Mouse (Mus musculus): ENCODE results near the gene 2210010C04Rik. TPM values are rescaled to one million over a fixed set of nuclear protein-coding genes. Genes with fewer than 3 reads are reported as not detected.
A peak's percentile ranks its signal among the peaks of the same experiment; 100 is the strongest.

2210010C04Rik gene
- total RNA-seq (2015) (not detected in 2 replicates), total RNA-seq (2017) (not detected in 2 replicates)

DNA sequence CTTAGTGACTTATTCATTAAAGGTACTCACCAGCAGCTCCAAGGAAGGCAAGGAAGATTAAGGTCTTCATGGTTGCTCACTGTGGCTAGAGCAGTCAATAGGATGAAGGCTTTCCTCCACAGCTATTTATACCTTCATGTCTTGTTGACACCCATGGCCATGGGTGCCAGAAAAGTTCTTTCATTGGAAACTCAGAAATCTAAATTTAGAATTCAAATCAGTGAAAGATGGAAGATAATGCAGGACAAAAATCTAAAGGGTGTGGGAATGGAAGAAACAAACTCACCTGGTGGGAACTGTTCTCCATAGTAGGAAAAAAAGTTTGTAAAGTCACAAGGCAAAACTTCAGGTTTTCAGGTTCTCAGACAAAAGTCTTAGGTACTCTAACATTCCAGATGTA, at the start of gene 2210010C04Rik:
Gene 2210010C04Rik (minus strand): TSS at position 101 of the 400 bp plus-strand sequence.
- no peak for ATAC-seq (ENCODE audit: poor library complexity, severe bottlenecking)

DNA sequence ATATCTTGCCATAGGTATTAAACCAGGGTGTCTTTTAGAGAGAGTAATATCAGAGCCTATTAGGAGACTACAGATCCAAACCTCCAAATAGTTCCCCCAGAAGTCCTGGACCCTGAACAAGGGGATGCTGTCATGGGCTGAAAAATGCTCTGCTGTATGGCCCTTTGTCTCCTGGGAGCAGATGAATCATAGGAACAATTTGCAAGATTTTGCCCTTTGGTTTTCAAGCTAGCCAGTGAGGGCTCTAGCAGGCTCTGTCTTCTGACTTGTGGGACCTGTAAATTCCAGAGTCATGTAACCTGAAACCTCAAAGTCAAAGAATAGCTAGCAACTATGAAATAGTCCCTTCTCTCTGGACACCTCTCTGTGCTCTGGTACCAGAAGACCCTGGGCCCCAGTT, 44.8 kb upstream of the 2210010C04Rik start:
- no peak for ATAC-seq (ENCODE audit: poor library complexity, severe bottlenecking)

DNA sequence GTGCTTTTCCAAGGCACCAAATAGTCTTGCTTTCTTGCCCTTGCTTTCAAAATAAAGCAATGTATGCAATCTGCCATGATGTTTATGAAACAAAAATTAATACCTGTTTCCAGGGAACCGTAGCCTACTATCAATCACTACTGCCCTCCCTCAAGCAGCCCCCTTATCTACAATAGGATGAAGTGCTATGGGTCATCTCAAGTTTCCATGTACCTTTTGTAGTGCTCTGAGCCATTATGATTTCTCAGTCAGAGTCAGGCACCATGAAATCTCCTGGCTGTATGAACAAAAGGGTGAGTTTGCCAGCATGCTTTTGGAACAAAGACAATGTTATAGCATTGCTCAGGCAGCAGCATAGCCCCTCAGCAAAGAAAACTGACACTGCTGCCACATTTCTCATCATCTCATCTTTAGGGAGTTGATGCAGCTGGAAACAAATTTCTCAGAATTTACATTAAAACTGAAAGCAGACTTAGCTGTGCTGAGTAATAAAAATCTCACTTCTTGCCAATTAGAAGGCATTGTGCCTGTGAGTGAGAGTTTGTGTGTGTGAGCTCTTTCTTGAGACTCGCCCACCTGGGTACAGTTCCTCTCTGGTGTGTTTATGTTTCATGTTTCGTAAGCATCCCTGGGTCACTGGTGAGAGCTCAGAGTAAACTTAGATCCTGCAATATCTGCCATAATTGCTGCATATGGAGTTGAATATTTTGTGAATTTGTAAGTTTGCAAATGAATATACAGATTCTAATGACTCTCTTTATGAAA, 43.4 kb upstream of the 2210010C04Rik start:
- ATAC-seq (ENCODE audit: poor library complexity, severe bottlenecking): no peak

DNA sequence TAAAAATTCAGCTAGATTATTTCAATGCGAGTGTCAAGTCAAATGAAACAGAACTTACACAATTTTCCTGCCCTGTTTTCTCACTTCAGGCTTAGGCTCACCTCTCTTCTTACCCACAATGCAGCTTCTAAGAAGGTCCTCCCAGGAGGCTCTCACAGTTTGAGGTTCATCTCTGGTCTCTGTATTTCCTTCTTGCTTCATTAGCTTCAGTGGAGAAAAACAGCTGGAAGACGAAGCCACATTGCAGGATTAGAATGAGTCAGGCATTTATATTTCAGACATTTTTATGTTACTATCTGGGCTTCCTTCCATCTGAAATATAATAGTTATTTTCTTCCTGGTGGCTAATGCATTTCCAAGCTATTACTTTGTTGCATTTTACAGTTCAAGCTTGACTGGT, 40.4 kb upstream of the 2210010C04Rik start:
- no peak for ATAC-seq (ENCODE audit: poor library complexity, severe bottlenecking)

DNA sequence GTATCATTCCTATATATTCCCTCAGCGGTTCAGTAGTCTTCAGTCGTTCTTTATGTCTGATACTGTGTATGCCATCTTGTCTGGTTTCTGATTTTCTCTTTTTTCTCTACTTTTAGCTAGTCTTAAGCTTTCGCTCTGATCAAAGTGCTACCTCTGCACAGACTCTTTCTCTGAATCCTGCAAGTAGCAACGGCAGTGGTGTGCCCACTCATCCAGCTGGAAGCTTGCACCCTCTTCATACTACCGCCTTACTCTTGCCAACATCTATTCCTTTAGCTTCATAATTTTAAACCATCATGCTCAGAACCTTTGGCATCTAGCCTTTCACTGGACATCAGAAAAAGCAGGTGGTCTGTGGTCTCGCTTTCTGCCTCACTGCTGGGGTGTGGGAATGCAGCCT, 28.0 kb upstream of the 2210010C04Rik start:
- no peak for ATAC-seq (ENCODE audit: poor library complexity, severe bottlenecking)

DNA sequence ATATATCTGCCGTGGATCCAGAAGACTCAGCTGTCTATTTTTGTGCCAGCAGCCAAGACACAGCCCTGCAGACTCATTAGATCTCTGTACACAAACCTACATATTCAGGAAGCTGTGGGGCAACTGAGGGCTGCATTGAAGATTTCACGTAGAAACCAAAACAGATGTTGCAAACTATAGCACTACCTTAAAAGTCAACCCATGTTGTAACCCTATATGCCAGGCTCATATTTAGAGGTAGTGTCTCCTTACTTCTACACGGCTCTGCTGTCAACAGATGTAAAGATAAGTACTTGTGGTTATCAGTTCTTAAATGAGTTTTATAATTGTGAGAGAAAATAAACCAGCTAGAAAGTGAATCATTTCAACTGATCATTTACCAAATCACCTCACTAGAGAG, 27.4 kb upstream of the 2210010C04Rik start:
- peak; percentile 89 for ATAC-seq (ENCODE audit: poor library complexity, severe bottlenecking)

DNA sequence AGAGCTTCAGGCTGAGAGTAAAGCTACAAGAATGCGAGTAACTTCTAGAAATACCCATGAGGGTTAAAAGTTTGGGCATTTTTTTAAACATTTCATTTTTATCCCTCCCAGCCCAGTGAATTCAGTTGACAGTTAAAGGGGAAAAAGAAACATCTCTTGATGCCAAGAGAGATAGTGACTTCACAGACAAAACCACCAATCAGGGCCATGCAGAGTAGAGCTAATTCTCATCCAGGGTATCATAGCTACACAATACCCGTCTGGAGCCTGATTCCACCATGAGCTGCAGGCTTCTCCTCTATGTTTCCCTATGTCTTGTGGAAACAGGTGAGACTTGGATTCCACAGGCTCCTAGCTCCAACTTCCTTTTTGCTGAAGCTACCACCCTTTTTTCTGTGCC, 26.8 kb upstream of the 2210010C04Rik start:
- ATAC-seq (ENCODE audit: poor library complexity, severe bottlenecking): peak; percentile 33

DNA sequence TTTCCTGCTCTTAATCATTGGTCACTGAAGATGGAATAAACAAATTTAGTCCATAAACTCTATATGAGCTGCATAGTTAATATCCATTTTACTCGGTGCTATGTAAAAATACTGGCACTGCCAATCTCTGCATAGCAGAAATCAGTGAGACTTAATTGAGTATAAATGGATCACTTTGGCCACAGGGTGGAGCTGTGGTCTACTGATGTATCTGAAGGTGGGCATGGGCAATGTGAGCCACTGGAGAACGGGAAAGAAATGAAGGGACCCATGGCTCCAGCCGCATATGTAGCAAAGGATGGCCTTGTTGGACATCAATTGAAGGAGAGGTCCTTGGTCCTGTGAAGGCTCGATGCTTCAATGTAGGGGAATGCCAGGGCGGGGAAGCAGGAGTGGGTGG, 25.8 kb upstream of the 2210010C04Rik start:
- ATAC-seq (ENCODE audit: poor library complexity, severe bottlenecking): no peak

DNA sequence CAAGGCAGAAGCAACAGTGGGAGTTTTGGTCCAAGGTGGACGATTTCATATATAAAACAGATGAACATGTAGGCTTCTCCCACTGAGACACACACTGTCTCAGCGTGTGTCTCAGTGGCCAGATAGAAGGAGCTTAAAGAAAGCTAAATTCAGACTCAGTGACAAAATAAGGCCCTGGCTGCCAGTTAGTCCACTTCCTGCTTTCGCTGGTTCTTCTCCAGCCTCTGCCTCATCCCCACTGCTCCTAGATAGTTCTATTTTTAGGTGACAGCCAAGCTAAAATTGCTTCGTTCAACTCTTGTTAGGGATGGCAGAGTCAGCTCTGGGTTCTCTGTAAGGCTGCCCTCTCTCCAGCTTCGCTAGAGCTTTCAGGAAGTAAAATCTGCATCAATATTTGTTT, 22.3 kb upstream of the 2210010C04Rik start:
- ATAC-seq (ENCODE audit: poor library complexity, severe bottlenecking): no peak

DNA sequence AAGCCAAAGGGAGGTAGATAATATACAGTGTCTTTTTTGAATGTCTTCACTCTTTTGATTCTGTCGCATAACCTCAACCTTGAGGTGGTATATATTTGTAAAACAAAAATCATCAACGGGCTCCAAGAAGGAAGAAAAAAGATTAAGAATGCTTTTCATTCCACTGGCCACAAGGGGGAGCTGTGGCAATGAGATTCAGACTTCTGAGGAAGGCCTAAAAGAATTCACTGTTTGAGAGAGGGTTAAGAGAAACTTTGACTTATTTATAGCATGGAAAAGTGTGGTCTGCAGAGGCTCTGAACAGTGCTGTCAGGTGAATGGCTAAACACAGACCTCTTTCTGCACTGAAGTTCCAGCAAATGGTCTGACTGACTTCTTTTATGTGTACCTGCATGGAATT, 20.3 kb upstream of the 2210010C04Rik start:
- peak; percentile 81 for ATAC-seq (ENCODE audit: poor library complexity, severe bottlenecking)

DNA sequence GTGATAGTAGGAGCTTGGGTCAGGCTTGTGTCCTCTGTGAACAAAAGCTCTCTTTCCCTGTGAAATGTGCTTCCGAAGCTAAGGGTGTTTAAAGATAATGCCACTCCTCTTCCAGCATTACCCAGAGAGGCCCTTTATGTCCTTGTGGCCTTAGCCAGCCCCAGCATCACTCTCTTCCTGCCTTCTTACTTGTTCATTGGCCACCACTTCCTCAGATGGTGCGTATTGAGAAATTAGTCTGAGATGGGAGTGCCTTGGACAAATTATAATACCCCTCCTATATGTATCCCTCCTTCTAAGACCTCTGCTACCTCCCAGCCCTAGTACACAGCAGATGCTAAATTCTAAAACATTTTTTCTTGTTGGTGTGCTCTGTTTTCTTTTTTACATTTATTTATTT, 19.1 kb upstream of the 2210010C04Rik start:
- ATAC-seq (ENCODE audit: poor library complexity, severe bottlenecking): peak; percentile 50; the same call in 1 of the 2 replicates

DNA sequence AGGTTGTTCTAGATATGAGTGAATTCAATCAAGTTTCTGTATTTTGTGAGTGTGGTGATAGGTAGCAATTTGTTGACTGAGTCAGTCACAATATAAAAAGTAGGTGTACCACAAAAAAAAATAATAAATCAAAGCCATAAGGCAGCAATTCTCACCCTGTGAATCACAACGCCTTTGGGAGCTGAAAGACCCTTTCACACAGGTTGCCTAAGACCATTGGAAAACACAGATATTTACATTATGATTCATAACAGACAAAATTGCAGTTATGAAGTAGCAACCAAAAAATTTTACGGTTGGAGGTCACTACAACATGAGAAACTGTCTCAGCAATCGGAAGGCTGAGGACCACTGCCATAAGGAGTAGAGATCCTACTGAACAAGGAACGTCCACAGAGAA, 16.5 kb upstream of the 2210010C04Rik start:
- ATAC-seq (ENCODE audit: poor library complexity, severe bottlenecking): no peak

DNA sequence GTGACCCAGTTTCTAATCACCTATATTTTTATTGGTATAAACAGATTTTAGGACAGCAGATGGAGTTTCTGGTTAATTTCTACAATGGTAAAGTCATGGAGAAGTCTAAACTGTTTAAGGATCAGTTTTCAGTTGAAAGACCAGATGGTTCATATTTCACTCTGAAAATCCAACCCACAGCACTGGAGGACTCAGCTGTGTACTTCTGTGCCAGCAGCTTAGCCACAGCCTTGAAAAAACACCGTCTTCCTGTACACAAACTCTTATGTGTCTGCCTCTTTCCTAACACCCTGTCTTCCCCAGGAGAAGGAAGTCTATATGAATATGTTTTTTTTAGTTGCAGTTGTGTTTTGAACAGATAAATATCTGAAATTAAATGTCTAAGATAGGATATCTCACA, 13.3 kb upstream of the 2210010C04Rik start:
- no peak for ATAC-seq (ENCODE audit: poor library complexity, severe bottlenecking)

DNA sequence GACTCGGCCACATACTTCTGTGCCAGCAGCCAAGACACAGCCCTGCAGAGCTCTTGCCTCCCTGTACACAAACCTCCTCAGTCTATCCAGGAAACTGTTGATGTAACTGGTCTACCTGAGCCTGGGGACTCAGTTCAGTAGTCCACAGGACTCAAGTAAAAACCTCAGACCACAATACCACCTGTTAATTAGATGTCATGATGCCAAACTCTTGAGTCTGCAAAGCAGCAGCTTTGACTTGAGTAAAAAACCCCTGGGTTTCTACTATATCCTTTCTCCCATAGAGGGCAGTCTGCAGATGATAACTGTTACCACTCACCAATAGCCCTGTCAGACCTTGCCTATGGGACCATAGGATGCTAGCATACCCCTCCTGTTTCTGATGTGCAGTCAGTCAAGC, 12.7 kb upstream of the 2210010C04Rik start:
- ATAC-seq (ENCODE audit: poor library complexity, severe bottlenecking): no peak

DNA sequence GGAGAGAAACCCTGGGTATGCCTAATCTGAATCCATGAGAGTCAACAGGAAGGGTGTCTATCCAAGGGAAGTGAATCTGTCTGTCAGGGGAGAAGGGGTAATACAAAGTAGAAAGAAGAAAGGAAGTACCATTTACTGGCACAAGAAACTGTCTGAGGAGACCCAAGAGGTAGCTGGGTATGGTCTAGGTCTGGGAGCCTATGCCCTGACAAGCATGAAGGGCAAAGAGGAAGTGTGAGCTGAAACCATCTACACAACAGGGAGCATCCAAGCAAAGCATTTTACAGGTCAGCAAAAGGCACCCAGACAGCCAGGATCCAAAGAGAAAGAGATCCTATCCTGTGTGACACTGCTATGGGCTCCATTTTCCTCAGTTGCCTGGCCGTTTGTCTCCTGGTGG, 11.9 kb upstream of the 2210010C04Rik start:
- peak; percentile 62 for ATAC-seq (ENCODE audit: poor library complexity, severe bottlenecking)

DNA sequence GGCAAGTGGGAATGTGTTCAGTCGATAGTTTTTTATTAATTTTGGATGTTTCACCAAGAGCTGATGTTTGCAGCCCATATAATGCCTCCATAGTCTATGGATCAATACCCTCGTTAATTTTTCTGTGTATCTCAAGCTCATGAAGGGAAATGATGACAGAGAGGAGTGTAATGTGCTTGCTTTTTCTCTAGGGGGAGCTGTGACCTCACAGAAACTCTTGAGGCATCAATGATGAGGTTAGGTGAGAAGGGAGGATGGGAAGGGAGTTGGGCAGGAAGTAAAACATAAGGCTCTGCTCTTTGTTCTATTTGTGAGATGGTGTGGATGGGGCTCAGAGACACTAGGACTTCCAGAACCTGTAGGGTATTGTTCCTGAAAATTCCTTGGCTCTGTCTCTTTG, 11.2 kb upstream of the 2210010C04Rik start:
- peak; percentile 85 for ATAC-seq (ENCODE audit: poor library complexity, severe bottlenecking)

DNA sequence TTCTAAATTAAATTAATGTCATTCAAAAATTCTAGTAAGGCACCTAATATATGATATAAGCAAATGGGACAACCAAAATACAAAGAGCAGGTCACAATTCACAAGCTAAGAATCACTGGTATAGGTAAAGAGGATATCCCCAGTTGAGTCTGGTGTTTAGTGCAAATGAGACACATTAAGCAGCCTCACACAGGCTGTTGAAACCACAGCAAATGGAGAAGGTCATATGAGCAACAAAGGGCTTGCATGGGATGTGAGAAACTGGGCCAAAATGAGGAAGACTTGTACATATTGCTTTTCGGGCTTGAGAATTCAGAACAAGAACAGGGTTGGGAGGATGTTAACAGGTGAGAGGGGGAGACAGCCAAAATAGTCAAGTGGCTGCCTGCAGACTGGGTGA, 9.4 kb upstream of the 2210010C04Rik start:
- peak; percentile 46 for ATAC-seq (ENCODE audit: poor library complexity, severe bottlenecking)

DNA sequence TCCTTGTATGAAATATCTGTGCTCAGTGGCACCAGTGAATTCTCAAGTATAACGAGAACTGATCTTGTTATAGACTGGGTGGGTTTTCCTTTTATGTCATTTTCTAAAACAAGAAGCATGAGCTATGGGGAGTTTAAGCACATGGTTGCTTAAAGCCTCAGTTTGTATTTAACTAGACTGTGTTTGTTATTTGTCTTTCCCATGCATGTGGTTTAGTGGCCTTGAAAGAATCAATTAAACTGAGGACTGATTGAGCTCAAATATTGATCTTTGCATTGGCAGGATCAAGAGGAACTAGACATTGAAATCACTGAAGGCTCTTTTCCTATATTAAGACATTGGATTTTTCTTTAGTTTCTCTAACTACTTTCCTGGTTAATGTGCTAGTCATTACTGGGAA, 9.0 kb upstream of the 2210010C04Rik start:
- no peak for ATAC-seq (ENCODE audit: poor library complexity, severe bottlenecking)

DNA sequence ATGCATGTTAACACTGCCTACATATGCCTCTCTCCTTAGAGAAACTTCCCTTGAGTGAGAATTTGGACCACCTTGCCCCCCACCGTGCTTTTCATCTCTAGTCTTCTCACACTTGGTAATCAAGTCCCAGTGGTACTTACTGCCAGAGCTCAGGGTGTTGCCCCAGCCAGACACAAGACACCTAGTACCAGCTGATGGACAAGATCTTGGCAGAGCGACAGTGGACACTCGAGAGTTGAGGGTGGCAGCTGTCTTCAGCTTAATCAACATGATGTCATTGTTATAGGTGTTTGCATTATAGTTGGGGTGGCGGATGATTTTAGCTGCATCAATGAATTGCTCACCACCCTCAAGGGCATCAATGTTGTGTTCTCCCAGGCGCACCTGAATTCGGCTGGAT, 2.5 kb downstream of the 2210010C04Rik start:
- ATAC-seq (ENCODE audit: poor library complexity, severe bottlenecking): no peak

DNA sequence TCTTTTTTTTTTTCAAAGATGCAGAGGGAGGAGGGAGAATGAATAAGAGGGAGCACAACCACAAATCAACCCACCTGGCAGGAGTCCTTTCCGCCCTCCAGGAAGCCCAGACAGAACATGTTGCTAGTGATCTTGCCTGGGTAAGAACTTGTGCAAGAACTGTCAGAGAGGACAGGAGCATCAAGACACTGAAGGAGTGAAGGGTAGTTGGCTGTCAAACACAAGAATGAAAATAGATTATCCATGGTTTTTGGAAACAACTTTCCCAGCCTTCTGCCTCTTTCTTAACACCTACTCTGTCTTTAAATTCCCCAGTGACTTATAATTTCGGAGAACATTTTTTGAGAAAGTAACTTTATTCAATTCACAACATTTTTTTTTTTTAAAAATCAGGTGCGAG, 3.1 kb downstream of the 2210010C04Rik start:
- ATAC-seq (ENCODE audit: poor library complexity, severe bottlenecking): no peak

DNA sequence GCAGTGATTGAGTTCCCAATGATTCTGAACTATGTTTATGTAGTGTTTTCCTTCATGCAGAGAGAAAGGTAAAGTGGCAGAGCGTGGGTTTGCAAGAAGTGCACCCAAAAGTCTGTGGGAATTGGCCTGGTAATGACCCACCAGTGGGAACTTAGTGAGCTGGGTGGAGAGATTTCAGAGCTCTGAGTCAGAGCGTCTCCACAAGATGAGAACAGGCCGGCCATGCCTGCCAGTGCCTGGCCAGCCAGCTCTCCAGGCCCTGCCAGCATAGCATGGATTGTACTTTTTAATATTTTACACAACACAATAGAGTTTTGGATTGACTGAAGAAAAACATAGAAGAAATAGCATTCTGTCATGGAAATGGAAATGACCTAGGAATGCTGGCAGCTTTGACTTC, 4.5 kb downstream of the 2210010C04Rik start:
- ATAC-seq (ENCODE audit: poor library complexity, severe bottlenecking): no peak

DNA sequence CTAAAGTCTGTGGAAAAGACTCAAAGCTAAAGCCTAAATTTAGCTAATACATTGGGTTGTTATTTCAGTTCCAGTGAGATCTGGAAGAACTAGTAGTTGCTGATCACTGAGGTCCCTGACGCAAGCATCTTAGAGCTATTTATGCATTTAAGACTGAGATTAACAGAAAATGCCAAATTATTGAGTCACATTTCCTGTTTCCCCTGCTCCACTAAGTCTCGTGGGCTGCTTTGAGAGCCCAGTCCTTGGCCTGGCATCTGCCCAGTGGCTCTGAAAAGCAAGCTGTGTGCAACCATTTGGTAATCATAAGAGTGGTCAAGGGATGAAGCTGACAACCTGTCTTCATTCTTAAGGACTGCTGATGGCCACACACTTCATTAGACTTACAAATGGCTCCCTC, 8.3 kb downstream of the 2210010C04Rik start:
- peak; percentile 68 for ATAC-seq (ENCODE audit: poor library complexity, severe bottlenecking)
